Mouse (Mus musculus) stomach, embryonic 15.5 days (tissue): ENCODE results near the gene Gm26602. TPM values are rescaled to one million over a fixed set of nuclear protein-coding genes. Genes with fewer than 3 reads are reported as not detected.
"Not testable (repeated sequence)": the region's sequence is repeated elsewhere in the genome, so short reads cannot be mapped to it uniquely, and the experiment has no call there.

Source experiments
- ATAC-seq: fragments of 200-750 bp; cut with Nextera tagmentation; 2 replicates; pipeline ENCODE4 v1.8.0; 2017; ENCODE audit warnings: low read depth, moderate number of reproducible peaks, moderate TSS enrichment; ENCODE audit not compliant: insufficient read depth, low FRiP score
- H3K27ac ChIP-seq: fragments of 300-500 bp; sonication (generic); 2 replicates; pipeline ENCODE4 v1.5.1; 2015; ENCODE audit warnings: mild to moderate bottlenecking, inconsistent platforms
- H3K27me3 ChIP-seq: fragments of 300-500 bp; sonication (generic); replicated peaks from 2 replicates; pipeline ENCODE4 v1.6.1; 2015; ENCODE audit warnings: inconsistent platforms
- H3K36me3 ChIP-seq: fragments of 300-500 bp; sonication (generic); 2 replicates; pipeline ENCODE4 v1.6.1; 2015; ENCODE audit warnings: inconsistent platforms
- H3K4me1 ChIP-seq: fragments of 300-500 bp; sonication (generic); 2 replicates; pipeline ENCODE4 v1.6.1; 2015; ENCODE audit warnings: inconsistent platforms
- H3K4me2 ChIP-seq: fragments of 300-500 bp; sonication (generic); 2 replicates; pipeline ENCODE4 v1.6.1; 2015; ENCODE audit warnings: mild to moderate bottlenecking, inconsistent platforms
- H3K4me3 ChIP-seq: fragments of 300-500 bp; sonication (generic); replicated peaks from 2 replicates; pipeline ENCODE4 v1.5.1; 2015; ENCODE audit warnings: inconsistent platforms
- H3K9ac ChIP-seq: fragments of 300-500 bp; sonication (generic); 2 replicates; pipeline ENCODE4 v1.6.1; 2015; ENCODE audit warnings: inconsistent platforms
- H3K9me3 ChIP-seq: fragments of 300-500 bp; sonication (generic); 2 replicates; pipeline ENCODE4 v1.6.1; 2016; ENCODE audit warnings: inconsistent platforms
- WGBS: fragments of 180-500 bp; shearing (Covaris S2); methylation state at CpG from one replicate; pipeline ENCODE4 v1.1.7; 2015; 5-methylcytosine and 5-hydroxymethylcytosine counted together
- microRNA-seq: library from miRNA; unstranded; fragments of <30 nt; microRNA quantifications from one replicate; pipeline ENCODE4, GENCODE M21; 2016
- polyA plus RNA-seq: library from polyadenylated mRNA; unstranded; fragments of >200 nt; fragmentation: Nextera tagmentation; extraction: Ambion mirVana; gene quantifications from 2 replicates; pipeline ENCODE4 v1.2.1, GENCODE M21; 2015

Gene Gm26602
- polyA plus RNA-seq, 1 experiment from 2014 or later = 13.3 TPM

DNA sequence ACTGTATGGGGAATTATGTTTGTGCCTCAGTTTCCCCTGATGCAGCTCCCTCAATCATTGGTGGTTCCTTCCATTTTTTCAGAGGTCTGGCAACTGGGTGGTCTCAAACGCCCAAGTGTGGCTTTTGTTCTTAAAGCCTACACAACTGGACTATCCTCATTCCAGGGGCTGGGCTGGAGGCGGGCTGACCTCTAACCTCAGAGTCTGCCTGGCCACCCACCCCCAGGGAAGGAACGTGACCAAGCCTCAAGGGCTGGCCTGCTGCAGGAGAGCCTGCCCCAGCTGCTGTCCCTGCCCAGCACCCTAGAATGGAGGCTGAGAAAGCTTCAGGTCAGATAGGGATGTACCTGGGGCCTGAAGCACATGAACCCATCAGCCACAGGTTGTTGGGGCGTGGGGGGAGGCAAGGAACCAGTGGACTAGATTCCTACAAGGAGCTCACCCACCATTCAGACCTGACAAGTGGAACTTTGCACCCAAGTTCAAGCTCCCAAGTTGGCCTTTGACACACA lies 46.0 kb downstream of the Gm26602 start:
- Histone ChIP-seq H3K4me1 (peaks cover 15% of the 10 kb centered on the region), H3K4me3 (no peak overlapping the region), H3K9ac (no peak overlapping the region), H3K27ac (no peak overlapping the region), H3K36me3 (peaks cover 8% of the 10 kb centered on the region; the same call in 1 of the 2 replicates), H3K9me3 (no peaks in the 10 kb centered on the region), H3K27me3 (no peaks in the 10 kb centered on the region), H3K4me2 (no peak overlapping the region)
- 29% methylated on average over 4 of the region's 4 CpGs for WGBS
- ATAC-seq = no peak

DNA sequence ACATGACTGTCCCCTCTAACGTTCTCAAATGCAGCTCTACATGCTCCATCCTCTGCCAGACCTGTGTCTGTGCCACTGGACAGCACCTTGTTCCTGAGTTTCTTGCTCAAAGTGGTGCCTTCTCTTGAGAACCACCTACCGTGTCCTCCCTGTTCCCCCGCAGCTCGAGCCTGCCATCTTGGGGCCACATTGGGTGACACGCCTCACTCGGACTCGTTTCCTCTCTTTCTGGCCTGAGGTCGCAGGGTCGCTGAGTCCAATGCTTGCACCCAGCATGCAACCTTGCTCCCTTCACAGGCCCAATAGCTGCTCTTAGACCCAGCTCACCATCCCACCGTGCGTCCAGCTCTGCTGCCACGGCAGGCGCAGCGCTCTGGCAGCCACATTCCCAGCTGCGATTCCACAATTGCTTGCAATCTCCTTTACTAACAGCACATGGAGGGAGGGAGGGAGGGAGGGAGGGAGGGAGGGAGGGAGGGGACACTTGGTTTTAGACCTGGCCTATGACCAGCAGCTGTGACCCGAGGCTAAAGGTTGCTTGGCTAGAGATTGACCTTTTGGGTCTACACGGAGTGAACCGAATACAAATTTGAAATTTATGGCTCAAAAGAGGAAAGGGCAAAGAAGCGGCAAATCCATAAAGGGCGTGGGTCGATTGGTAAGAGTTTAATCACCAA lies 47.6 kb downstream of the Gm26602 start:
- Histone ChIP-seq H3K4me3 (no peak overlapping the region), H3K4me1 (peaks cover 15% of the 10 kb centered on the region), H3K9me3 (no peaks in the 10 kb centered on the region), H3K4me2 (peak overlapping the region; percentile 43), H3K27ac (no peak overlapping the region), H3K9ac (no peak overlapping the region), H3K36me3 (0 out of 2 replicates have a peak, but pooled peaks cover 10% of the 10 kb centered on the region), H3K27me3 (no peaks in the 10 kb centered on the region)
- no peak for ATAC-seq
- WGBS = 11% methylated on average over 21 of the region's 21 CpGs

DNA sequence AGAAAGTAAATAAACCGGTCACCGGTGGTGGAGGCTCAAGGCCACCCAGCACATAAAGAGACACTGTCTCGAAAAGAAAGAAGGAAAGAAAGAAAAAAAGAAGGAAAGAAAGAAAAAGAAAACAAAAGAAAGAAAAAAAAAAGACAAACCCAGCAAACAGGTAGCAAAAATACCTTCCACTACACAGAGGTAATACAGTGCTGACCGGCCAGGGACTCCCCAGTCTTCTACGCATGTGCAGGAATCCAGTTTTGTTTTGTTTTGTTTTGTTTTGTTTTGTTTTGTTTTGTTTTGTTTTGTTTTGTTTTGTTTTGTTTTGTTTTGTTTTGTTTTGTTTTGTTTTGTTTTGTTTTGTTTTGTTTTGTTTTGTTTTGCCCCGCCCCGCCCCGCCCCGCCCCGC lies 48.8 kb downstream of the Gm26602 start:
- Histone ChIP-seq H3K36me3 (peaks cover 21% of the 10 kb centered on the region; the same call in 1 of the 2 replicates), H3K4me2 (peak overlapping the region; percentile 89; the same call in 1 of the 2 replicates), H3K4me1 (peaks cover 15% of the 10 kb centered on the region), H3K4me3 (peak overlapping the region; percentile 98; the same call in 1 of the 2 replicates)
- H3K9me3 ChIP-seq, ATAC-seq, H3K27me3 ChIP-seq, H3K27ac ChIP-seq, H3K9ac ChIP-seq: not testable (repeated sequence)
- WGBS = 29% methylated on average over 10 of the region's 10 CpGs

DNA sequence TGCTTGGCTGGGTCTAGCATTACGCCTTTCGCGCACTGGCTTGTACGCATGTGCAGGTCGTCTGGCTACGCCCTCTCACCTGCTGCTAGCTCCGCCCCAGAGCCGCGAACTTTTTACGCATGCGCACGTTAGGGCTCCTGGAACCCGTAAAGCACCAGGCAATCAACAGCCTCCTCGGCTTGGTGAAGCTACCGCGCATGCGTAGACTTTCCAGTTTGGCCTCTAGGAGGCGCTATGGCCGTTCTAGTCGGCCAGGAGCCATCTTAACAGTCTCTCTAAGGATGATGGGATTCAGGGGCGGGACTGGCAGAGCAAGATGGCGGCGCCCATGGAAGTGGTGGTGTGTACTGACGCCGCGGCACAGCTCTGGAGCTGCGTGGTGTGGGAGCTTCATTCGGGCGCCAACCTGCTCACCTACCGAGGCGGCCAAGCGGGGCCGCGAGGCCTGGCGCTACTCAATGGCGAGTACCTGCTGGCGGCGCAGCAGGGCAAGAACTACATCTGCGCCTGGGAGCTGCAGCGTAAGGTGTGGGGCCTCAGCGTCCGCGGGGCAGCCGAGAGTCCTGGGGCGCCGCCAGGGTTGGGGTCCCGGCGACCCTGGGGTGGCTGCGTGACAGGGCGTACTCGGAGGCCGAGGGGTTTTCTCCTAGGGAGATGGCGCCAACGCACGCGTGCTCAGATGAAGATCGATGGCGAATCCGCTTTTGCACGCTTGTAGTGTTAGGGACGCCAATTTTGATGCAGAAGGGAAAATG lies 49.4 kb downstream of the Gm26602 start, which contains the start of gene Wdr18:
Gene Wdr18 (plus strand): TSS at position 306 of the 755 bp plus-strand sequence.
- no peaks in the 10 kb centered on the region for H3K9me3 ChIP-seq
- peak within 1 kb of the TSS; percentile 98 for H3K4me3 ChIP-seq
- H3K4me1 ChIP-seq = peaks cover 15% of the 10 kb centered on the region
- ATAC-seq = peak; percentile 94
- peak within 1 kb of the TSS; percentile 67; the same call in 1 of the 2 replicates for H3K27ac ChIP-seq
- peak within 1 kb of the TSS; percentile 77 for H3K9ac ChIP-seq
- WGBS = under 1% methylated on average over 61 of the region's 61 CpGs
- H3K36me3 ChIP-seq = peaks cover 27% of the 10 kb centered on the region; the same call in 1 of the 2 replicates
- H3K27me3 ChIP-seq = no peaks in the 10 kb centered on the region
- H3K4me2 ChIP-seq = peak within 1 kb of the TSS; percentile 89

Small RNAs within 50 kb of the gene (microRNA-seq; reads per million reads assigned to microRNA genes)
- not detected for gene Mir6910

Other genes with a start within 250 kb of the Gm26602 start
- 36.4 and 41.1 TPM in 2 replicates for gene Madcam1, start 246.3 kb upstream of the Gm26602 start, polyA plus RNA-seq
- gene Tpgs1, start 241.5 kb upstream of the Gm26602 start, polyA plus RNA-seq = 58.2 and 59.3 TPM in 2 replicates
- gene Cdc34, start 228.7 kb upstream of the Gm26602 start, polyA plus RNA-seq = 107 and 108 TPM in 2 replicates
- gene Gzmm, start 221.8 kb upstream of the Gm26602 start, polyA plus RNA-seq = 0.40 and 0.57 TPM in 2 replicates
- gene Bsg, start 206.4 kb upstream of the Gm26602 start, polyA plus RNA-seq = 1,050 and 1,128 TPM in 2 replicates
- gene Hcn2, start 194.2 kb upstream of the Gm26602 start, polyA plus RNA-seq = 0.08 and 0.14 TPM in 2 replicates
- 33.9 and 38.7 TPM in 2 replicates for gene Polrmt, start 164.3 kb upstream of the Gm26602 start, polyA plus RNA-seq
- 0.31 and 0.36 TPM in 2 replicates for gene Fgf22, start 155.8 kb upstream of the Gm26602 start, polyA plus RNA-seq
- gene Rnf126, start 143.9 kb upstream of the Gm26602 start, polyA plus RNA-seq = 87.8 and 88.1 TPM in 2 replicates
- gene Fstl3, start 133.6 kb upstream of the Gm26602 start, polyA plus RNA-seq = 14.8 and 15.5 TPM in 2 replicates
- gene Prss57, start 119.9 kb upstream of the Gm26602 start, polyA plus RNA-seq = 0.23 and 0.31 TPM in 2 replicates
- 53.3 and 54.1 TPM in 2 replicates for gene Palm, start 117.3 kb upstream of the Gm26602 start, polyA plus RNA-seq
- 50.0 and 67.2 TPM in 2 replicates for gene Misp, start 89.9 kb upstream of the Gm26602 start, polyA plus RNA-seq
- 295 and 299 TPM in 2 replicates for gene Ptbp1, start 56.4 kb upstream of the Gm26602 start, polyA plus RNA-seq
- 5.2 and 10.6 TPM in 2 replicates for gene Prtn3, start 36.4 kb upstream of the Gm26602 start, polyA plus RNA-seq
- 32.9 and 36.1 TPM in 2 replicates for gene Plppr3, start 36.2 kb upstream of the Gm26602 start, polyA plus RNA-seq
- 3.8 and 11.1 TPM in 2 replicates for gene Elane, start 24.6 kb upstream of the Gm26602 start, polyA plus RNA-seq
- not detected in 2 replicates for gene Cfd, start 20.0 kb upstream of the Gm26602 start, polyA plus RNA-seq
- 43.6 and 47.8 TPM in 2 replicates for gene Med16, start 1.9 kb upstream of the Gm26602 start, polyA plus RNA-seq
- gene Kiss1r, start 6.1 kb downstream of the Gm26602 start, polyA plus RNA-seq = 0.83 and 0.94 TPM in 2 replicates
- 137 and 140 TPM in 2 replicates for gene R3hdm4, start 10.4 kb downstream of the Gm26602 start, polyA plus RNA-seq
- 9.8 and 10.0 TPM in 2 replicates for gene Arid3a, start 16.2 kb downstream of the Gm26602 start, polyA plus RNA-seq
- 86.0 and 86.2 TPM in 2 replicates for gene Wdr18, start 49.3 kb downstream of the Gm26602 start, polyA plus RNA-seq
- gene Grin3b, start 59.9 kb downstream of the Gm26602 start, polyA plus RNA-seq = 0.27 and 0.34 TPM in 2 replicates
- gene Tmem259, start 73.5 kb downstream of the Gm26602 start, polyA plus RNA-seq = 20.6 and 21.3 TPM in 2 replicates
- 274 and 279 TPM in 2 replicates for gene Cnn2, start 77.7 kb downstream of the Gm26602 start, polyA plus RNA-seq
- 4.2 and 4.8 TPM in 2 replicates for gene Abca7, start 85.6 kb downstream of the Gm26602 start, polyA plus RNA-seq
- 9.1 and 10.0 TPM in 2 replicates for gene Arhgap45, start 105.8 kb downstream of the Gm26602 start, polyA plus RNA-seq
- gene Polr2e, start 128.9 kb downstream of the Gm26602 start, polyA plus RNA-seq = 188 and 199 TPM in 2 replicates
- gene Gpx4, start 136.3 kb downstream of the Gm26602 start, polyA plus RNA-seq = 500 and 567 TPM in 2 replicates
- 14.8 and 15.9 TPM in 2 replicates for gene Sbno2, start 194.7 kb downstream of the Gm26602 start, polyA plus RNA-seq
- 16.9 and 19.2 TPM in 2 replicates for gene Stk11, start 204.9 kb downstream of the Gm26602 start, polyA plus RNA-seq
- 544 and 602 TPM in 2 replicates for gene Atp5d, start 227.8 kb downstream of the Gm26602 start, polyA plus RNA-seq
- gene Cbarp, start 230.0 kb downstream of the Gm26602 start, polyA plus RNA-seq = 5.1 and 6.7 TPM in 2 replicates
- 16.0 and 19.8 TPM in 2 replicates for gene Midn, start 237.4 kb downstream of the Gm26602 start, polyA plus RNA-seq